11 mouse cellular contexts compared by ENCODE assay signal in the genomic region with DNA sequence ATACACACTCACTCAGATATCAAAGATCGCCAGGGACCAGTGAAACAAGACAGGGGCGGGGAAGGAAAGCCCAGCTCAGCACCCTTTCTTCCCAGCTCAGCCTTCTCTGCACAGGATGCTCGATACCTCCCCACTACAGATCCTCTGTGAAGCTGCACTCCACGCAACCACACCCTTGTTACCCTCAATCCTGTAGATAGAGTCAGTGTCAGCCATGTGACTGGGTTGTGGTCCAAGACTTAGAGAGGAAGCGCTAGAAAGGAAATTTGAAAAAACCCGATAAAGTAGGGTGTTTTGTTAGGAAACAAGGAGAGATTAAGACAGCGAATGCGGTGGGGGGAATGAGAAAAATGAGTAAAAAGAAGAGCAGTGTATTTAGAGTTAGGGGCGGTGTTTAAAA. TPM values are rescaled to one million over a fixed set of nuclear protein-coding genes. Genes with fewer than 3 reads are reported as not detected.
DNase-seq lines count a peak whose midpoint lies in the region; ATAC-seq and TF ChIP-seq lines count a peak whose summit lies in the region.
"Had no signal": no experiment of that assay in that cellular context is flagged by ENCODE, and none has a peak within 500 bp of the region (broad histone marks: within the 10 kb centered on the region; RNA-seq: fewer than 3 reads in every experiment).

No protein-coding gene starts in this region.

- TF ChIP-seq CTCF in liver, postnatal 0 days (IDR thresholded peaks at IDR 0.05; ENCODE audit: low read depth), result no peak

- peak overlapping the region; percentile 89; the same call in 1 of the 2 replicates for H3K4me2 ChIP-seq in heart, embryonic 15.5 days
- peak overlapping the region; percentile 72 for H3K4me2 ChIP-seq in liver, postnatal 0 days (ENCODE audit: low read depth, low read length)

- 64% methylated on average over 9 of the region's 9 CpGs for WGBS in heart, embryonic 15.5 days
- 45% methylated on average over 9 of the region's 9 CpGs for WGBS in liver, postnatal 0 days (ENCODE audit: insufficient replicate concordance)

- intact Hi-C loops in heart, postnatal 25 days (cut with DNase I), result loop anchor here (5.0 kb wide), 1 partner anchor 365 kb away; the partner anchor contains the start of genes Pcsk7 and Rnf214
- intact Hi-C loops in left cerebral cortex, postnatal 10 days (cut with DNase I), result no loop called here

- no peak overlapping the region for H3K9ac ChIP-seq in heart, embryonic 15.5 days
- H3K9ac ChIP-seq in liver, postnatal 0 days (replicated peaks), result no peak overlapping the region

- peak; percentile 48; the same call in 1 of the 2 replicates for ATAC-seq in heart, embryonic 15.5 days (replicated peaks; ENCODE audit: insufficient number of reproducible peaks, insufficient read depth, low FRiP score, low read depth)
- ATAC-seq in erythroblast, adult 5-6 weeks (replicated peaks; ENCODE audit: low FRiP score, poor library complexity, severe bottlenecking), result 0 out of 2 replicates have a peak, but pooled peaks have one; percentile 20
- peak; percentile 16 for ATAC-seq in liver, postnatal 0 days

- no peaks in the 10 kb centered on the region for H3K9me3 ChIP-seq in heart, embryonic 15.5 days (replicated peaks)
- no peaks in the 10 kb centered on the region for H3K9me3 ChIP-seq in liver, postnatal 0 days (ENCODE audit: low read length)

- H3K4me1 ChIP-seq in heart, embryonic 15.5 days (replicated peaks), result peaks cover 13% of the 10 kb centered on the region
- peaks cover 15% of the 10 kb centered on the region for H3K4me1 ChIP-seq in liver, postnatal 0 days (ENCODE audit: insufficient read depth)

- DNase-seq in heart, postnatal 25 days (ENCODE audit: low spot score), result no peak
- peak; percentile 43 to 54 for DNase-seq in CD8-positive naive resting alpha-beta T cell, adult 2 months (ENCODE audit: low read depth in 2 of 2, low spot score in 2 of 2)
- peak; percentile 49 for DNase-seq in liver, postnatal 0 days
- no peak for DNase-seq in left cerebral cortex, postnatal 10 days (ENCODE audit: extremely low spot score in 1 of 2, low spot score in 2 of 2)
- no peak for DNase-seq in kidney, postnatal 36 days
- no peak for DNase-seq in cerebellum, postnatal 25 days
- DNase-seq: kidney, adult 2 months; left cerebral cortex, postnatal 4 days had no signal

- H3K36me3 ChIP-seq in heart, embryonic 15.5 days, result peaks cover 25% of the 10 kb centered on the region
- H3K36me3 ChIP-seq in liver, postnatal 0 days (replicated peaks; ENCODE audit: insufficient read depth, low read length), result peaks cover 25% of the 10 kb centered on the region

- peak overlapping the region; percentile 72 for H3K27ac ChIP-seq in heart, embryonic 15.5 days
- H3K27ac ChIP-seq in liver, postnatal 0 days (ENCODE audit: low read depth), result peak overlapping the region; percentile 82

- H3K27me3 ChIP-seq in heart, embryonic 15.5 days, result peaks cover 30% of the 10 kb centered on the region
- H3K27me3 ChIP-seq in liver, postnatal 0 days (ENCODE audit: insufficient read depth, low read length), result no peaks in the 10 kb centered on the region

- H3K4me3 ChIP-seq in heart, embryonic 15.5 days, result 0 out of 2 replicates have a peak overlapping the region, but pooled peaks have one; percentile 97
- peak overlapping the region; percentile 67; the same call in 1 of the 2 replicates for H3K4me3 ChIP-seq in liver, postnatal 0 days (ENCODE audit: low read depth, low read length)

- TF ChIP-seq EP300 in liver, postnatal 0 days (IDR thresholded peaks at IDR 0.05; ENCODE audit: low read depth), result no peak

RNA-seq across cellular contexts. Expression of gene Zpr1, which starts 0.8 kb away (rescaled TPM):
- polyA plus RNA-seq in heart, embryonic 15.5 days (2015; fragmentation: Nextera tagmentation; extraction: Ambion mirVana), result 32.8 and 39.6 TPM in 2 replicates
- total RNA-seq in heart, postnatal 25 days (2021), result 10 to 100 TPM; 18.5 to 19.4 TPM
- 12.3 and 14.6 TPM in 2 replicates for total RNA-seq in erythroblast, adult 5-6 weeks (2015; ENCODE audit: low replicate concordance)
- 3.9 and 18.1 TPM in 2 replicates for total RNA-seq in erythroblast, adult 5-6 weeks (2017; ENCODE audit: low replicate concordance)
- polyA plus RNA-seq in liver, postnatal 0 days (2015; fragmentation: Nextera tagmentation; extraction: Ambion mirVana), result 20.6 and 21.8 TPM in 2 replicates
- total RNA-seq in left cerebral cortex, postnatal 10 days (2021), result 10 to 100 TPM; 38.9 to 41.3 TPM

RNA-seq across cellular contexts. Expression of gene Apoa5, which starts 3.6 kb away (rescaled TPM):
- not detected in 2 replicates for polyA plus RNA-seq in heart, embryonic 15.5 days (2015; fragmentation: Nextera tagmentation; extraction: Ambion mirVana)
- not detected for total RNA-seq in heart, postnatal 25 days (2021)
- total RNA-seq in erythroblast, adult 5-6 weeks (2015; ENCODE audit: low replicate concordance), result not detected in 2 replicates
- total RNA-seq in erythroblast, adult 5-6 weeks (2017; ENCODE audit: low replicate concordance), result not detected in 2 replicates
- 771 and 869 TPM in 2 replicates for polyA plus RNA-seq in liver, postnatal 0 days (2015; fragmentation: Nextera tagmentation; extraction: Ambion mirVana)
- total RNA-seq in left cerebral cortex, postnatal 10 days (2021), result not detected
- total RNA-seq: left cerebral cortex, postnatal 4 days had no signal
- polyA plus RNA-seq: kidney, adult 2 months; neural tube, embryonic 14.5 days had no signal

RNA-seq across cellular contexts. Expression of gene Bud13, which starts 10.7 kb away (rescaled TPM):
- polyA plus RNA-seq in heart, embryonic 15.5 days (2015; fragmentation: Nextera tagmentation; extraction: Ambion mirVana), result 11.5 and 14.6 TPM in 2 replicates
- 1 to 10 TPM; 5.8 to 7.9 TPM for total RNA-seq in heart, postnatal 25 days (2021)
- total RNA-seq in erythroblast, adult 5-6 weeks (2015; ENCODE audit: low replicate concordance), result 0.63 and 1.9 TPM in 2 replicates
- 0.56 and 2.5 TPM in 2 replicates for total RNA-seq in erythroblast, adult 5-6 weeks (2017; ENCODE audit: low replicate concordance)
- polyA plus RNA-seq in liver, postnatal 0 days (2015; fragmentation: Nextera tagmentation; extraction: Ambion mirVana), result 4.0 TPM in 2 replicates
- total RNA-seq in left cerebral cortex, postnatal 10 days (2021), result 10 to 100 TPM in 1 of 2 experiments, 1 to 10 TPM in 1; 9.6 to 10.4 TPM

RNA-seq across cellular contexts. Expression of gene Apoa4, which starts 31.6 kb away (rescaled TPM):
- polyA plus RNA-seq in heart, embryonic 15.5 days (2015; fragmentation: Nextera tagmentation; extraction: Ambion mirVana), result 0.13 TPM in 1 of 2 replicates, not detected in the other
- total RNA-seq in heart, postnatal 25 days (2021), result not detected
- not detected in 2 replicates for total RNA-seq in erythroblast, adult 5-6 weeks (2015; ENCODE audit: low replicate concordance)
- total RNA-seq in erythroblast, adult 5-6 weeks (2017; ENCODE audit: low replicate concordance), result not detected in 2 replicates
- polyA plus RNA-seq in liver, postnatal 0 days (2015; fragmentation: Nextera tagmentation; extraction: Ambion mirVana), result 256 and 423 TPM in 2 replicates
- not detected for total RNA-seq in left cerebral cortex, postnatal 10 days (2021)
- total RNA-seq: left cerebral cortex, postnatal 4 days had no signal
- polyA plus RNA-seq: neural tube, embryonic 14.5 days had no signal

RNA-seq across cellular contexts. Expression of gene Apoc3, which starts 36.6 kb away (rescaled TPM):
- 0.36 TPM in 1 of 2 replicates, not detected in the other for polyA plus RNA-seq in heart, embryonic 15.5 days (2015; fragmentation: Nextera tagmentation; extraction: Ambion mirVana)
- not detected for total RNA-seq in heart, postnatal 25 days (2021)
- not detected in 2 replicates for total RNA-seq in erythroblast, adult 5-6 weeks (2015; ENCODE audit: low replicate concordance)
- not detected in 2 replicates for total RNA-seq in erythroblast, adult 5-6 weeks (2017; ENCODE audit: low replicate concordance)
- 453 and 541 TPM in 2 replicates for polyA plus RNA-seq in liver, postnatal 0 days (2015; fragmentation: Nextera tagmentation; extraction: Ambion mirVana)
- total RNA-seq in left cerebral cortex, postnatal 10 days (2021), result not detected
- total RNA-seq: left cerebral cortex, postnatal 4 days had no signal
- polyA plus RNA-seq: neural tube, embryonic 14.5 days had no signal

Comparison
In these comparisons a context has a peak if more than half of its experiments do, and no peak if none do; other contexts are left out.
1. DNase-seq: peak in CD8-positive naive resting alpha-beta T cell, adult 2 months (2 of 2) and liver, postnatal 0 days (single experiment); none in heart, postnatal 25 days (single experiment), left cerebral cortex, postnatal 10 days (0 of 2), kidney, postnatal 36 days (0 of 2) and cerebellum, postnatal 25 days (0 of 2).
2. Peak in every context shown above with its lines, with median percentiles within 50 percentile points of each other: ATAC-seq.